Comparison of ENCODE assay signal across 8 mouse cellular contexts in the genomic region with DNA sequence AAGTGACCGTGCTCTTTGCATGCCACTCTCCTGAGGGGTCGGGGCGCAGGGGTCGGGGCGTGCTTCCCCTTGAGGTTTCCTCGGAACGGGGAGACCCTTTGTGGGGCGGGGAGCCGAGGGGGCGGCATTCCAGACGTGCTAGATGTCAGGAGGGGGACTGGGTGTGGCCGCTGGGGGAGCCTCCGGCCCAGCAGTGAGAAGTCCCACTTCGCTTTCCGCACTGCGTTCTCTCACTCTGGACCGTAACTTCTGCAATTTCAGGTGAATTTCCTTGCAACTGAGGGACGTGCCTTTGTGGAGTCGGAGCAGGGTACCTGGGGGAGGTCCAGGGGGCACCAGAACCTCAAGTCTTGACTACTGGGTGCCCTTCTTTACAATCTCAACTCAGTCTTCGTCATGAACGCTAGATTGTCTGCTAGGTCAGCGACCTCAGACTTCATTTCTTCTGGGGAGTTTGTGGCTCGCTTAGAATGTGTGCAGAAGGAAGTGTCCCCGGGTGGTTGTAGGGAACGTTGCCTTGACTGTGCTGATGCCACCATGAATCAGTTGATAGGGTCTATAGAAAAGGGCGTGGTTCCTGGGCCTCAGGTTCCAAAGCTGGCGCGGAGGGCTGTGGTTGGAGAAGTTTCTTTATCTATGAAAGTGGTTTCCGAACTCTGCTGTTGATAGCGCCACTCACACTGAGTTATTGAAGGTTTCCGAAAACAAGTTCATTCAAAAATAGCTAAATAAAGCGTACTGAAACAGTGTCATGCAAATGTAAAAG. TPM values are rescaled to one million over a fixed set of nuclear protein-coding genes. Genes with fewer than 3 reads are reported as not detected.
A peak's percentile ranks its signal among the peaks of the same experiment; 100 is the strongest.
DNase-seq lines count a peak whose midpoint lies in the region; ATAC-seq lines count a peak whose summit lies in the region.

No protein-coding gene starts in this region.

- no peaks in the 10 kb centered on the region; the same call in 1 of the 2 replicates for H3K9me3 ChIP-seq in limb, embryonic 11.5 days (ENCODE audit: control insufficient read depth, low read length)
- no peaks in the 10 kb centered on the region for H3K9me3 ChIP-seq in midbrain, embryonic 13.5 days

- peak overlapping the region; percentile 49 for H3K4me3 ChIP-seq in limb, embryonic 11.5 days (ENCODE audit: low read depth, low read length)
- H3K4me3 ChIP-seq in midbrain, embryonic 13.5 days (replicated peaks), result peak overlapping the region; percentile 42

- 5% methylated on average over 31 of the region's 32 CpGs for WGBS in limb, embryonic 11.5 days
- 7% methylated on average over 32 of the region's 32 CpGs for WGBS in midbrain, embryonic 13.5 days

- H3K27me3 ChIP-seq in limb, embryonic 11.5 days (ENCODE audit: control insufficient read depth, insufficient read depth, low read length), result peaks cover 4% of the 10 kb centered on the region; the same call in 1 of the 2 replicates
- peaks cover 42% of the 10 kb centered on the region for H3K27me3 ChIP-seq in midbrain, embryonic 13.5 days

- peak overlapping the region; percentile 47; the same call in 1 of the 2 replicates for H3K27ac ChIP-seq in limb, embryonic 11.5 days (replicated peaks; ENCODE audit: low read depth, low read length)
- no peak overlapping the region for H3K27ac ChIP-seq in midbrain, embryonic 13.5 days

- DNase-seq in kidney, adult 18-20 months, result peak; percentile 22
- DNase-seq in kidney, adult 8-10 months, result no peak
- DNase-seq in adrenal gland, postnatal 25 days, result peak; percentile 44
- DNase-seq in heart, adult 8-10 months (ENCODE audit: low spot score), result peak; percentile 45
- peak; percentile 56 for DNase-seq in limb, embryonic 11.5 days (ENCODE audit: low spot score)
- peak; percentile 52 for DNase-seq in yolk sac, embryonic 10.5 days (ENCODE audit: low spot score)
- DNase-seq in cerebellum, adult 9-10 months, result no peak

- peaks cover 39% of the 10 kb centered on the region for H3K4me1 ChIP-seq in limb, embryonic 11.5 days (ENCODE audit: control insufficient read depth, insufficient read depth, low read length)
- peaks cover 23% of the 10 kb centered on the region for H3K4me1 ChIP-seq in midbrain, embryonic 13.5 days (replicated peaks)

- no peaks in the 10 kb centered on the region for H3K36me3 ChIP-seq in limb, embryonic 11.5 days (ENCODE audit: control insufficient read depth, insufficient read depth, low read length)
- H3K36me3 ChIP-seq in midbrain, embryonic 13.5 days, result no peaks in the 10 kb centered on the region

- peak overlapping the region; percentile 65 for H3K9ac ChIP-seq in limb, embryonic 11.5 days (ENCODE audit: low read length)
- H3K9ac ChIP-seq in midbrain, embryonic 13.5 days (replicated peaks), result peak overlapping the region; percentile 65

- peak overlapping the region; percentile 92 for H3K4me2 ChIP-seq in limb, embryonic 11.5 days (ENCODE audit: low read depth, severe bottlenecking)
- peak overlapping the region; percentile 69 for H3K4me2 ChIP-seq in midbrain, embryonic 13.5 days (replicated peaks)

- no peak for ATAC-seq in limb, embryonic 11.5 days (ENCODE audit: insufficient number of reproducible peaks, low FRiP score, low TSS enrichment, low read depth)
- ATAC-seq in midbrain, embryonic 13.5 days, result peak; percentile 44; the same call in 1 of the 2 replicates

RNA-seq across cellular contexts. Expression of a gene that starts 0.7 kb away (rescaled TPM):
- 390 and 445 TPM in 2 replicates for total RNA-seq in adrenal gland, postnatal 25 days (2021)
- total RNA-seq in heart, adult 8-10 months (2022), result 10 to 100 TPM; 48.1 to 87.1 (median 65.2) TPM
- polyA plus RNA-seq in limb, embryonic 11.5 days (2014; fragmentation: Nextera tagmentation; extraction: Ambion mirVana), result 146 and 153 TPM in 2 replicates
- 96.0 and 115 TPM in 2 replicates for polyA plus RNA-seq in midbrain, embryonic 13.5 days (2015; fragmentation: Nextera tagmentation; extraction: Ambion mirVana)

RNA-seq across cellular contexts. Expression of a gene that starts 56.4 kb away (rescaled TPM):
- 16.9 and 19.8 TPM in 2 replicates for total RNA-seq in adrenal gland, postnatal 25 days (2021)
- total RNA-seq in heart, adult 8-10 months (2022), result 1 to 10 TPM; 5.4 to 7.4 (median 6.7) TPM
- polyA plus RNA-seq in limb, embryonic 11.5 days (2014; fragmentation: Nextera tagmentation; extraction: Ambion mirVana), result 26.3 and 29.4 TPM in 2 replicates
- polyA plus RNA-seq in midbrain, embryonic 13.5 days (2015; fragmentation: Nextera tagmentation; extraction: Ambion mirVana), result 13.2 and 14.3 TPM in 2 replicates

Comparison
In these comparisons a context has a peak if more than half of its experiments do, and no peak if none do; other contexts are left out.
1. DNase-seq: peak in kidney, adult 18-20 months (single experiment), adrenal gland, postnatal 25 days (single experiment), heart, adult 8-10 months (single experiment), limb, embryonic 11.5 days (single experiment) and yolk sac, embryonic 10.5 days (single experiment); none in kidney, adult 8-10 months (0 of 2) and cerebellum, adult 9-10 months (single experiment).